Mouse (Mus musculus) adrenal gland, postnatal 10 days (tissue): ENCODE measurements around the gene Mmd. TPM values are rescaled to one million over a fixed set of nuclear protein-coding genes. Genes with fewer than 3 reads are reported as not detected.

Experiments used
- DNase-seq: peaks from one replicate; pipeline ENCODE4 v3.0.0; 2021; ENCODE audit warnings: mixed read lengths
- long read RNA-seq, 2 experiments: library from polyadenylated mRNA; stranded (forward); transcript quantifications; one replicate each; pipeline ENCODE4 v2.0.0; 2021
- total RNA-seq, 2 experiments: library from RNA; stranded (reverse); gene quantifications; 2 replicates each; pipeline ENCODE4 v1.2.3; 2021

Gene Mmd
- total RNA-seq = 10 to 100 TPM; 69.2 to 89.2 TPM
- long read RNA-seq, experiment 1, transcript Mmd-201 (7 exons, 2,677 nt) = major isoform, 23 of 36 reads
- long read RNA-seq, experiment 1, partial matches to known transcripts = 9 of 36 reads
- long read RNA-seq, experiment 1, other reads (novel, unspliced or antisense) = 4 of 36 reads
- long read RNA-seq, experiment 2, transcript Mmd-201 (7 exons, 2,677 nt) = major isoform, 19 of 24 reads
- long read RNA-seq, experiment 2, partial matches to known transcripts = 0 of 24 reads
- long read RNA-seq, experiment 2, other reads (novel, unspliced or antisense) = 5 of 24 reads

- peak; percentile 99 for DNase-seq
Observed at GRCm38 (mm10) chr11:90249025-90249650, at the start of gene Mmd. TSS of gene Mmd (plus strand) at chr11:90249456.

- DNase-seq = no peak
Observed at GRCm38 (mm10) chr11:90200826-90201225, 48.4 kb upstream of the Mmd start.

GRCm38 (mm10) chr11:90214246-90214645, 35.0 kb upstream of the Mmd start:
- no peak for DNase-seq

GRCm38 (mm10) chr11:90220022-90220645, 29.1 kb upstream of the Mmd start:
- DNase-seq = no peak

- no peak for DNase-seq
Observed at GRCm38 (mm10) chr11:90220750-90221149, 28.5 kb upstream of the Mmd start.

GRCm38 (mm10) chr11:90224914-90225470, 24.3 kb upstream of the Mmd start:
- peak; percentile 45 for DNase-seq

GRCm38 (mm10) chr11:90227000-90227922, 22.0 kb upstream of the Mmd start:
- DNase-seq = no peak

GRCm38 (mm10) chr11:90228251-90228949, 20.9 kb upstream of the Mmd start:
- no peak for DNase-seq

- DNase-seq = no peak
Observed at GRCm38 (mm10) chr11:90229800-90230199, 19.5 kb upstream of the Mmd start.

GRCm38 (mm10) chr11:90230671-90231070, 18.6 kb upstream of the Mmd start:
- DNase-seq = no peak

- DNase-seq = no peak
Observed at GRCm38 (mm10) chr11:90231631-90232030, 17.6 kb upstream of the Mmd start.

GRCm38 (mm10) chr11:90232685-90233084, 16.6 kb upstream of the Mmd start:
- DNase-seq = no peak

- no peak for DNase-seq
Observed at GRCm38 (mm10) chr11:90235221-90235620, 14.0 kb upstream of the Mmd start.

GRCm38 (mm10) chr11:90237616-90238015, 11.6 kb upstream of the Mmd start:
- no peak for DNase-seq

GRCm38 (mm10) chr11:90238657-90239056, 10.6 kb upstream of the Mmd start:
- DNase-seq = no peak

- peak; percentile 74 for DNase-seq
Observed at GRCm38 (mm10) chr11:90240652-90241330, 8.5 kb upstream of the Mmd start.

- no peak for DNase-seq
Observed at GRCm38 (mm10) chr11:90241874-90242273, 7.4 kb upstream of the Mmd start.

- DNase-seq = no peak
Observed at GRCm38 (mm10) chr11:90243300-90243699, 6.0 kb upstream of the Mmd start.

GRCm38 (mm10) chr11:90245630-90246029, 3.6 kb upstream of the Mmd start:
- no peak for DNase-seq

- DNase-seq = no peak
Observed at GRCm38 (mm10) chr11:90246676-90247075, 2.6 kb upstream of the Mmd start.

GRCm38 (mm10) chr11:90247793-90248192, 1.5 kb upstream of the Mmd start:
- no peak for DNase-seq
